Mouse (Mus musculus) thymus, postnatal 10 days (tissue): ENCODE measurements around the gene Myrfl.

ENCODE experiments used
- DNase-seq, 2 experiments: peaks; one replicate each; pipeline ENCODE4 v3.0.0; 2021; ENCODE audit warnings: low spot score in 2 of 2

Gene Myrfl

GRCm38 (mm10) chr10:116896336-116897177, at the start of gene Myrfl:
Myrfl (minus strand) TSS chr10:116896919.
- no peak for DNase-seq

- DNase-seq, result no peak
These were observed 48.2 kb upstream of the Myrfl start for GRCm38 (mm10) chr10:116944940-116945339.

- no peak for DNase-seq
These were observed 47.4 kb upstream of the Myrfl start for GRCm38 (mm10) chr10:116944144-116944543.

GRCm38 (mm10) chr10:116943025-116943424, 46.3 kb upstream of the Myrfl start:
- DNase-seq, result no peak

GRCm38 (mm10) chr10:116935028-116935427, 38.3 kb upstream of the Myrfl start:
- no peak for DNase-seq

GRCm38 (mm10) chr10:116933794-116934193, 37.1 kb upstream of the Myrfl start:
- no peak for DNase-seq

GRCm38 (mm10) chr10:116932418-116932817, 35.7 kb upstream of the Myrfl start:
- no peak for DNase-seq

GRCm38 (mm10) chr10:116931497-116932179, 34.9 kb upstream of the Myrfl start:
- no peak for DNase-seq

- peak; percentile 46 to 56 for DNase-seq
These were observed 34.2 kb upstream of the Myrfl start for GRCm38 (mm10) chr10:116930936-116931335.

- peak; percentile 39 to 46 for DNase-seq
These were observed 33.8 kb upstream of the Myrfl start for GRCm38 (mm10) chr10:116930506-116930905.

GRCm38 (mm10) chr10:116928826-116929225, 32.1 kb upstream of the Myrfl start:
- no peak for DNase-seq

GRCm38 (mm10) chr10:116926428-116927113, 29.9 kb upstream of the Myrfl start:
- no peak for DNase-seq

GRCm38 (mm10) chr10:116923651-116924495, 27.2 kb upstream of the Myrfl start:
- no peak for DNase-seq

- no peak for DNase-seq
These were observed 25.4 kb upstream of the Myrfl start for GRCm38 (mm10) chr10:116922161-116922560.

- DNase-seq, result no peak
These were observed 24.7 kb upstream of the Myrfl start for GRCm38 (mm10) chr10:116921416-116921815.

- DNase-seq, result no peak
These were observed 23.9 kb upstream of the Myrfl start for GRCm38 (mm10) chr10:116920641-116921040.

- DNase-seq, result peak; percentile 25 to 28
These were observed 22.9 kb upstream of the Myrfl start for GRCm38 (mm10) chr10:116919368-116920317.

GRCm38 (mm10) chr10:116916581-116916980, 19.9 kb upstream of the Myrfl start:
- peak; percentile 32 to 33 for DNase-seq

GRCm38 (mm10) chr10:116915286-116915685, 18.6 kb upstream of the Myrfl start:
- DNase-seq, result no peak

GRCm38 (mm10) chr10:116914586-116914985, 17.9 kb upstream of the Myrfl start:
- no peak for DNase-seq
